Mouse (Mus musculus) midbrain, embryonic 12.5 days (tissue): ENCODE data around the gene Nkg7. TPM values are rescaled to one million over a fixed set of nuclear protein-coding genes. Genes with fewer than 3 reads are reported as not detected.
A peak's percentile ranks its signal among the peaks of the same experiment; 100 is the strongest.

Experiments
- ATAC-seq: fragments of 200-750 bp; cut with Nextera tagmentation; 2 replicates; pipeline ENCODE4 v1.8.0; 2017; ENCODE audit warnings: low read depth, moderate TSS enrichment, moderate library complexity; ENCODE audit not compliant: low FRiP score
- H3K27ac ChIP-seq: fragments of 300-500 bp; sonication (generic); replicated peaks from 2 replicates; pipeline ENCODE4 v1.5.1; 2016; ENCODE audit warnings: mild to moderate bottlenecking
- H3K27me3 ChIP-seq: fragments of 300-500 bp; sonication (generic); 2 replicates; pipeline ENCODE4 v1.6.1; 2016; ENCODE audit warnings: mild to moderate bottlenecking
- H3K36me3 ChIP-seq: fragments of 300-500 bp; sonication (generic); 2 replicates; pipeline ENCODE4 v1.6.1; 2016
- H3K4me1 ChIP-seq: fragments of 300-500 bp; sonication (generic); 2 replicates; pipeline ENCODE4 v1.6.1; 2016
- H3K4me2 ChIP-seq: fragments of 300-500 bp; sonication (generic); replicated peaks from 2 replicates; pipeline ENCODE4 v1.6.1; 2016; ENCODE audit warnings: mild to moderate bottlenecking, moderate library complexity
- H3K4me3 ChIP-seq: fragments of 300-500 bp; sonication (generic); 2 replicates; pipeline ENCODE4 v1.5.1; 2016; ENCODE audit warnings: mild to moderate bottlenecking
- H3K9ac ChIP-seq: fragments of 300-500 bp; sonication (generic); replicated peaks from 2 replicates; pipeline ENCODE4 v1.6.1; 2016; ENCODE audit warnings: mild to moderate bottlenecking, moderate library complexity
- H3K9me3 ChIP-seq: fragments of 300-500 bp; sonication (generic); 2 replicates; pipeline ENCODE4 v1.6.1; 2016; ENCODE audit warnings: mild to moderate bottlenecking
- WGBS: fragments of 180-500 bp; shearing (Covaris S2); methylation state at CpG from one replicate; pipeline ENCODE4 v1.1.7; 2016; 5-methylcytosine and 5-hydroxymethylcytosine counted together
- polyA plus RNA-seq: library from polyadenylated mRNA; unstranded; fragments of >200 nt; fragmentation: Nextera tagmentation; extraction: Ambion mirVana; gene quantifications from 2 replicates; pipeline ENCODE4 v1.2.1, GENCODE M21; 2016

The Nkg7 gene
- polyA plus RNA-seq, 1 experiment from 2014 or later = not detected

DNA sequence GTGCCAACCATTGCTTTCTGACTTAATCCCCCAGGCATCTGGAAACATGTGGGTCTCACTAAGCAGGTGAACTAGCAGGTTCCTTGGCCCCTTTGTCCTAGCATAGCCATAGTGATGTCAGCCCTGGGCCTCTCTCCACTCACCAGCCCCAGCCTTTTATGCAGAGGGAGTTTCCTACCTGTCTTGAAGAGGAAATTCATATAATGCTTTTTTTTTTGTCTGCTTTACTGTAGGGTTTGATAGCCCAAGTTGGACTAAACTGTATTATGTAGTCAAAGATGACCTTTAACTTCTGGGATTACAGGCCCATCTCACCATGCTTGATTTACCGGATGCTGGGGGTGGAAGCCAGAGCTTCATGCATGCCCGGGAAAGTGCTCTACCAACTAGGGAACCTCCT is 12.9 kb downstream of the Nkg7 start:
- peaks cover 4% of the 10 kb centered on the region for H3K4me1 ChIP-seq
- H3K36me3 ChIP-seq = peaks cover 22% of the 10 kb centered on the region
- H3K4me2 ChIP-seq = no peak overlapping the region
- no peaks in the 10 kb centered on the region for H3K27me3 ChIP-seq
- no peak for ATAC-seq
- 95% methylated on average over 2 of the region's 2 CpGs for WGBS
- H3K9me3 ChIP-seq = no peaks in the 10 kb centered on the region
- H3K4me3 ChIP-seq = no peak overlapping the region
- no peak overlapping the region for H3K27ac ChIP-seq
- no peak overlapping the region for H3K9ac ChIP-seq

GRCm38 (mm10) chr7:43451726-43452125 is 14.9 kb downstream of the Nkg7 start:
- Histone ChIP-seq H3K9ac (no peak overlapping the region), H3K27me3 (no peaks in the 10 kb centered on the region), H3K9me3 (no peaks in the 10 kb centered on the region), H3K36me3 (peaks cover 38% of the 10 kb centered on the region), H3K4me3 (no peak overlapping the region), H3K4me2 (no peak overlapping the region), H3K4me1 (no peaks in the 10 kb centered on the region), H3K27ac (no peak overlapping the region)
- ATAC-seq = no peak; the same call in 1 of the 2 replicates
- WGBS = 95% methylated on average over 11 of the region's 11 CpGs

- peaks cover 47% of the 10 kb centered on the region for H3K36me3 ChIP-seq
- no peak overlapping the region for H3K4me3 ChIP-seq
- ATAC-seq = no peak
- no peak overlapping the region for H3K27ac ChIP-seq
- no peak overlapping the region for H3K4me2 ChIP-seq
- no peak overlapping the region for H3K9ac ChIP-seq
- H3K4me1 ChIP-seq = no peaks in the 10 kb centered on the region
- no peaks in the 10 kb centered on the region for H3K9me3 ChIP-seq
- 38% methylated on average over 4 of the region's 4 CpGs for WGBS
- H3K27me3 ChIP-seq = no peaks in the 10 kb centered on the region
Measured at GRCm38 (mm10) chr7:43452609-43453008, 15.7 kb downstream of the Nkg7 start.

- no peaks in the 10 kb centered on the region for H3K4me1 ChIP-seq
- H3K27ac ChIP-seq = no peak overlapping the region
- H3K9ac ChIP-seq = no peak overlapping the region
- peaks cover 51% of the 10 kb centered on the region for H3K36me3 ChIP-seq
- H3K27me3 ChIP-seq = no peaks in the 10 kb centered on the region
- no peak overlapping the region for H3K4me3 ChIP-seq
- H3K4me2 ChIP-seq = no peak overlapping the region
- 93% methylated on average over 14 of the region's 14 CpGs for WGBS
- no peak for ATAC-seq
- no peaks in the 10 kb centered on the region for H3K9me3 ChIP-seq
Measured at GRCm38 (mm10) chr7:43453599-43454355, 16.9 kb downstream of the Nkg7 start.

DNA sequence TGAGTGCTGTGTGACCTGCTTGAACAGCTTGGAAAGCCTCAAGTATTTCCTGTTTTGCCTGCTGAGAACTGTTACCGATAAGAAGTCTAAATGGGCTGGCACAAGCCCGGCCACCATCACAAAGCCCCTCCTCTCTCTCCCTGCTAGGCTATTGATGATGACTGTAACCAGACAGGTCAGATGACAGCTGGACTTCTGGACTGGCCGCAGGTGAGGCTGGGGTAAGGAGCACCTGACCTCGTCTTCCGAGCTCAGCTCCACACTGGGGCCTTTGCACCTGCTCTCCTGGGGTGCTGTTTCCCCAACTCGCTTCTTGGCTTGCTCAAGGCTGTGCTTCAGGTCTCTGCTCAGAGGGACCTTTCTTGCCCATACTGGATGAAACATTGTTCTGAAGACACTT is 17.5 kb downstream of the Nkg7 start:
- Histone ChIP-seq H3K9me3 (no peaks in the 10 kb centered on the region), H3K27ac (no peak overlapping the region), H3K4me3 (no peak overlapping the region), H3K4me2 (no peak overlapping the region), H3K9ac (no peak overlapping the region), H3K36me3 (peaks cover 51% of the 10 kb centered on the region), H3K27me3 (no peaks in the 10 kb centered on the region), H3K4me1 (no peaks in the 10 kb centered on the region)
- 87% methylated on average over 6 of the region's 6 CpGs for WGBS
- no peak for ATAC-seq

- Histone ChIP-seq H3K9ac (no peak within 1 kb of the TSS), H3K4me2 (no peak within 1 kb of the TSS), H3K4me1 (peaks cover 14% of the 10 kb centered on the region), H3K27me3 (peaks cover 37% of the 10 kb centered on the region), H3K4me3 (no peak within 1 kb of the TSS), H3K36me3 (0 out of 2 replicates have a peak, but pooled peaks cover 1% of the 10 kb centered on the region), H3K9me3 (no peaks in the 10 kb centered on the region), H3K27ac (no peak within 1 kb of the TSS)
- 71% methylated on average over 4 of the region's 4 CpGs for WGBS
- no peak for ATAC-seq
Measured at GRCm38 (mm10) chr7:43462851-43463250, 26.0 kb downstream of the Nkg7 start, which contains the start of gene Vsig10l. Vsig10l (plus strand) TSS chr7:43463151.

- no peak for ATAC-seq
- no peak overlapping the region for H3K4me2 ChIP-seq
- peaks cover 40% of the 10 kb centered on the region for H3K27me3 ChIP-seq
- no peak overlapping the region for H3K9ac ChIP-seq
- no peak overlapping the region for H3K27ac ChIP-seq
- no peak overlapping the region for H3K4me3 ChIP-seq
- no peaks in the 10 kb centered on the region for H3K36me3 ChIP-seq
- WGBS = 87% methylated on average over 7 of the region's 7 CpGs
- no peaks in the 10 kb centered on the region for H3K9me3 ChIP-seq
- peaks cover 14% of the 10 kb centered on the region for H3K4me1 ChIP-seq
Measured at GRCm38 (mm10) chr7:43463976-43464375, 27.1 kb downstream of the Nkg7 start.

DNA sequence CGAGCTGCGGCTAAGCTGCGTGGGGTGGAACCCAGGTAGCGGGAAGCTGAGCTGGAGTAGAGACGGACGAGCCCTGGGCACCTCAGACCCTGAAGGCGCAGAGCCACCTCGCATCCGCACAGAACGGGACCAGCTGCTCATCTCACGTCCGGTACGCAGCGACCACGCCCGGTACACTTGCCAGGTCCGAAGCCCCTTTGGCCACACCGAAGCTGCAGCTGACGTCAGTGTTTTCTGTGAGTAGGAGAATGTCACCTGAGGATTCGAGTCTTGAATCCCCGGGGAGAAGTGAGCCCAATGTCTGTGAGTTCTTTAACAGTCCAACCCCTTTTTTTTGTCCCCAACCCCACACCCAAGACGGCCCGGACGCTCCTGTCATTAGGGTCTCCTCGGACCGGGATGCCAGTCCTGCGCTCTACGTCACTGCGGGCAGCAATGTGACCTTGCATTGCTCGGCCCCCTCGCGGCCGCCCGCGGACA is 28.0 kb downstream of the Nkg7 start:
- peak overlapping the region; percentile 50 for H3K4me3 ChIP-seq
- peak overlapping the region; percentile 26; the same call in 1 of the 2 replicates for H3K27ac ChIP-seq
- H3K4me2 ChIP-seq = peak overlapping the region; percentile 71
- WGBS = 11% methylated on average over 35 of the region's 35 CpGs
- H3K36me3 ChIP-seq = no peaks in the 10 kb centered on the region
- H3K9me3 ChIP-seq = no peaks in the 10 kb centered on the region
- peaks cover 14% of the 10 kb centered on the region for H3K4me1 ChIP-seq
- peaks cover 40% of the 10 kb centered on the region for H3K27me3 ChIP-seq
- peak; percentile 25; the same call in 1 of the 2 replicates for ATAC-seq
- H3K9ac ChIP-seq = peak overlapping the region; percentile 52

GRCm38 (mm10) chr7:43465344-43466098 is 28.6 kb downstream of the Nkg7 start:
- WGBS = under 1% methylated on average over 33 of the region's 33 CpGs
- peak; percentile 87 for ATAC-seq
- H3K36me3 ChIP-seq = no peaks in the 10 kb centered on the region

DNA sequence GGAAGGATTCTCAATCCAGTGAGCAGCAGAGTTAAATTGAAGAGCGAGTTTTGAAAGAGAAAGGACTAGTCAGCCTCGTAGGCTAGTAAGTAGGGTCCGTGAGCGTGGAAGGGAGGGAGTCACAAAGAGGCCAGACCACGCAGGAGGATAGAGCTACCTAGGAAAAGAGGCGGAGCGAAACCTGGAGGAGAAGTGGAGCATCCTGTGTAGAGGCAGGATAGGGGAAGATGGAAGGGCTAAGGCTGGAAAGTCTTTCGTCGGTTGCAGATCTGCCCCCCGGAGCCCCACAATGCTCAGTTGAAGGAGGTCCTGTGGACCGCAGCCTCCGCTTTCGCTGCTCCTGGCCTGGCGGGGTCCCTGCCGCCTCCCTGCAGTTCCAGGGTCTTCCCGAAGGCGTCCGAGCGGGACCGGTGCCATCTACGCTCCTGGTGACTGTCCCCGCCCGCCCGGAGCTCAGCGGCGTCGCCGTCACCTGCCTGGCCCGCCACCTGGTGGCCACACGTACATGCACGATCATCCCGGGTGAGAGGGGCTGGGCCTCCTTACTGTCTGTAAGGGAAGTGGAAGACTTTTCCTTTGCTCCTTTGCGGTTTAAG is 29.3 kb downstream of the Nkg7 start:
- H3K9ac ChIP-seq = peak overlapping the region; percentile 43
- 2% methylated on average over 33 of the region's 33 CpGs for WGBS

More at GRCm38 (mm10) chr7:43465344-43466098, 28.6 kb downstream of the Nkg7 start:
- Histone ChIP-seq H3K27me3 (peaks cover 40% of the 10 kb centered on the region), H3K4me1 (peaks cover 14% of the 10 kb centered on the region), H3K27ac (peak overlapping the region; percentile 26; the same call in 1 of the 2 replicates), H3K4me2 (peak overlapping the region; percentile 71), H3K9ac (peak overlapping the region; percentile 52), H3K9me3 (no peaks in the 10 kb centered on the region), H3K4me3 (peak overlapping the region; percentile 50)

GRCm38 (mm10) chr7:43470373-43470772 is 33.5 kb downstream of the Nkg7 start:
- WGBS = 35% methylated on average over 8 of the region's 8 CpGs

More for the DNA sequence above, 29.3 kb downstream of the Nkg7 start:
- H3K4me2 ChIP-seq = peak overlapping the region; percentile 71
- H3K36me3 ChIP-seq = no peaks in the 10 kb centered on the region
- peaks cover 40% of the 10 kb centered on the region for H3K27me3 ChIP-seq
- H3K4me3 ChIP-seq = peak overlapping the region; percentile 50
- peak; percentile 55 for ATAC-seq
- H3K27ac ChIP-seq = no peak overlapping the region
- H3K9me3 ChIP-seq = no peaks in the 10 kb centered on the region
- peaks cover 14% of the 10 kb centered on the region for H3K4me1 ChIP-seq

More at GRCm38 (mm10) chr7:43470373-43470772, 33.5 kb downstream of the Nkg7 start:
- ATAC-seq = no peak
- no peak overlapping the region for H3K4me3 ChIP-seq
- peaks cover 24% of the 10 kb centered on the region for H3K27me3 ChIP-seq
- no peak overlapping the region for H3K9ac ChIP-seq
- H3K4me1 ChIP-seq = peaks cover 12% of the 10 kb centered on the region
- no peaks in the 10 kb centered on the region for H3K9me3 ChIP-seq
- no peak overlapping the region for H3K4me2 ChIP-seq
- no peaks in the 10 kb centered on the region; the same call in 1 of the 2 replicates for H3K36me3 ChIP-seq
- H3K27ac ChIP-seq = no peak overlapping the region
